Mouse (Mus musculus): ENCODE data around the gene Bet1l. TPM values are rescaled to one million over a fixed set of nuclear protein-coding genes. Genes with fewer than 3 reads are reported as not detected.

Bet1l gene
- polyA plus RNA-seq, 2 experiments from 2014 or later: 42.8 to 60.4 TPM

DNA sequence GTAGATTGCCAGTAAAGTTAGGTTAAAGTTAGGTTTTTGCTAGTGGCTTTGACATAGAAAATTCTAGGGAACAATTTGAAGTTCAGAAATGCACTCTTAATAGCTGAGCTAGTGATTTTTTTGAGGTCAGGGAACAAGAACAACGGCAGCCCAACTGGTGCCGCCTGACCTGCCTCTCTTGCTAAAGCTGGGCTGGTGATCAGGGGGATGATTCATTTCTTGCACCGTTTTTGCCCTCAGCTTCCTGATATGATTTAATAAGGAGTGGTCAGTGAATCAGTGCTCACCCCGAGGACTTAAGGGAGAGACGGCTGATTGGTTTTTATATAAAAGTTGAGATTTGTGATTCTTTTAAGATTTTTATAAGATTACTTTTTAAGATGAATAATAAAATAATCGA, 25.9 kb downstream of the Bet1l start:
- ATAC-seq: no peak

DNA sequence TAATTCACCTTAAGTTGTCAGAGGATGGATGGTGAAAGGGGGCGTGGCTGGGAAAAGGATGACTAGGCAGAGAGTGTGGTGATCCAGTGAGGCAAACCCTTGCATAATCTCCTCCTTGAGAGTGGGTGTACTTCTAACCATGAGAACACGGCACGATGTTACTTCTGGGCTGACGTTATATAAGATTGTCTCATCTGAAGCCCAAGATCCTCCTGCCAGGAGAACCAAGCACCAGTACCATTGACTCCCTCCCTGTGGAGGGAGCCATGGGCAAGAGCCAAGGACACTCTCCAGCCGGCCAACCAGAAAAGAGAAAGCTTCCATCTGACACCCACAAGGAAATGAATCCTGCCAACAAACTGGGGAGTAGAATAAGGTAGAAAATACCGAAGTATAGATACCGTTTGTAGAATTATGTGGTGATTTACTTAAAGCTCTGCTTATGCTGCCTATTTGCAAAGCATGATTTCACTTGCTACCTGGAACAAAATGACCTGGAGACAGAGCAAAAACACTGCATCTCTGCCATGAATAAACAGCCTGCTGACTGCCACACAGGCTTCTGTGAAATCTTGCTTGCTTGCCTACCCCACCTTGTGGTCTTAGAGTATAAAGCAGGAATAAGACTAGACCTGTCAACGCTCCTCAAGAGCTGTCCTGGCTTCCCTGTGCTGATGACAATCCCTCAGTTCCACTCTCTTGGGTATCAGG, 29.1 kb downstream of the Bet1l start:
- no peak for ATAC-seq

- ATAC-seq: no peak
Observed at GRCm38 (mm10) chr7:140822731-140823130, 34.6 kb downstream of the Bet1l start.

DNA sequence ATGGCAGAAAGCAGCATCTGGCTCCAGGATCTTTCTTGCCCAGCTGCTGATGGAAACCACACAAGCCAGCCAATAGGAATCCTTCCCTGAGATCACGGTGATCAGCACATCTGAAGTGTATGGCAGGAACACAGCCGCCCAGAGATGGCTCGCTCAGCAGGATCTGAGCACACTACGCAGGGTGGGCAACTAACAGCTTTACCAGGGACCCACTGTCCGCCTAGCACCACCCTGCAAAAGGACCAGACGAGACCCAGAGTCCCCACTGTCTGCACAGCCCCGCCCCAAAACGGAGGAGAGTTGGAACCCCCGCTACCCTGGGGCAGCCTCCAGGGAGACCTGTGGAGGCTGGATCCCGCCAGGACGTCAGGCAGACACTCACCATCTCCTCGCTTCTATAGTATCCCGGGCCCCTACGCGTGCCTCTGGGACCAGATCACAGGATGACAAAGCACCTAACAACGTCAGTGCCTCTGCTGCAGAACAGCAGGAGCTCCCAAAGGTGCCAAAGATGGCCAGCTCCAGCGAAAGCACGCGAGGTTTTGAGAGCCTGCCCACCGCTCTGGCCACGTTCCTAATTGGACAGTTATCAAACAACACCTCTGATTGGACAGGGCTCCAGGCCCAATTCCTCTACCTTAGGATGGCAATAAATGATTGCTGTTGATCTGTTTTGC, 35.6 kb downstream of the Bet1l start, which contains the start of gene Zfp941:
Gene Zfp941 (minus strand): TSS at position 526 of the 677 bp plus-strand sequence.
- ATAC-seq: no peak

GRCm38 (mm10) chr7:140821305-140821652, 36.1 kb downstream of the Bet1l start:
- ATAC-seq: no peak

DNA sequence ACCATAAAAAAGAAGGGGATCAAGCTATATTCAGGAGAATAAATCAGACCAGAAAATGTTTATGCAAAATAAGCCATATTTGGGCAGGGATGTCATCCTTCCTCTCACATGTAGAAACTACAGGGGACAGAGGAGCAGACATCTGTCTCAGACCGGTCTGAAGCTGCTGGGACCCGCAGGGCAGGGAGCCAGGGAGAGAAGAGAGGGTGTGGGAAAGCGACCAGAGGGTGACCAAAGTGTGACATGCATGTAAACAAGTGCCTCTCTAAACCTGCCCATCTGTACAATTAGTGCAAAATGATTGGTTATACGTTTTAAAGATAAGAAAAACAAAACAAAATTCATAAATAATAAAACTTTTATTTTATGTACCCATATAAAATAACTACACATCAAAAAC, 37.2 kb downstream of the Bet1l start:
- ATAC-seq: no peak

- ATAC-seq: no peak
Observed at GRCm38 (mm10) chr7:140812850-140813249, 44.5 kb downstream of the Bet1l start.

DNA sequence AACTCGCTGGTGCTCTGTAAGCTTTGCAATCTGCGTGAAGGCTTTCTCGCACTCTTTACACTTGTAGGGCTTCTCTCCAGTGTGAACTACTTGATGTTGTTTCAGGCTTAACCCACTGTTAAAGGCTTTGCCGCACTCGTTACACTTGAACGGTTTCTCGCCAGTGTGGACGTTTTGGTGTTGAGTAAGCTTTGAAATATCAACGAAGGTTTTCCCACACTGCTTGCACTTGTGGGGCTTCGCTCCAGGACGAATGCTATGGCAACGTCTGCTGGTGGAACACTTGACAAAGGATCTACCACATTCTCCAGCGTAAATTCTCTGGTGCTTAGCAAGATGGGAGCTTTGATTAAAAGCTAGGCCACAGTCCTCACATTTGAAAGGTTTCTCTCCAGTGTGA, 45.7 kb downstream of the Bet1l start:
- ATAC-seq: no peak

- no peak for ATAC-seq
Observed at GRCm38 (mm10) chr7:140810496-140810895, 46.9 kb downstream of the Bet1l start.

- ATAC-seq: no peak
Observed at GRCm38 (mm10) chr7:140805704-140806103, 51.7 kb downstream of the Bet1l start.

Other genes with a start within 250 kb of the Bet1l start
- gene Olfr61, start 228.6 kb downstream of the Bet1l start, polyA plus RNA-seq (2017; shearing (Covaris generic)): not detected
- gene Olfr53, start 211.1 kb downstream of the Bet1l start, polyA plus RNA-seq (2017; shearing (Covaris generic)): not detected
- gene Olfr539, start 197.6 kb downstream of the Bet1l start, polyA plus RNA-seq (2017; shearing (Covaris generic)): under 1 TPM in 1 of 2 experiments, not detected in 1; 0.06 TPM
- not detected for gene Olfr45, start 175.6 kb downstream of the Bet1l start, polyA plus RNA-seq (2017; shearing (Covaris generic))
- gene Olfr541, start 160.3 kb downstream of the Bet1l start, polyA plus RNA-seq (2017; shearing (Covaris generic)): not detected
- gene Cyp2e1, start 93.8 kb downstream of the Bet1l start, polyA plus RNA-seq (2017; shearing (Covaris generic)): under 1 TPM in 1 of 2 experiments, not detected in 1; 0.28 TPM
- under 1 TPM in 1 of 2 experiments, not detected in 1; 0.51 TPM for gene Syce1, start 69.7 kb downstream of the Bet1l start, polyA plus RNA-seq (2017; shearing (Covaris generic))
- under 1 TPM; 0.20 to 0.46 TPM for gene Zfp941, start 35.4 kb downstream of the Bet1l start, polyA plus RNA-seq (2017; shearing (Covaris generic))
- not detected for gene Urah, start 22.6 kb downstream of the Bet1l start, polyA plus RNA-seq (2017; shearing (Covaris generic))
- not detected for gene Scgb1c1, start 12.0 kb downstream of the Bet1l start, polyA plus RNA-seq (2017; shearing (Covaris generic))
- not detected for gene Odf3, start 9.8 kb downstream of the Bet1l start, polyA plus RNA-seq (2017; shearing (Covaris generic))
- gene Gm45785, start 1.2 kb downstream of the Bet1l start, polyA plus RNA-seq (2017; shearing (Covaris generic)): not detected
- 10 to 100 TPM; 61.4 to 67.7 TPM for gene Ric8a, start 620 bp downstream of the Bet1l start, polyA plus RNA-seq (2017; shearing (Covaris generic))
- 100 to 1,000 TPM in 1 of 2 experiments, 10 to 100 TPM in 1; 94.9 to 150 TPM for gene Psmd13, start 24.4 kb upstream of the Bet1l start, polyA plus RNA-seq (2017; shearing (Covaris generic))
- 10 to 100 TPM in 1 of 2 experiments, 1 to 10 TPM in 1; 9.4 to 12.6 TPM for gene Sirt3, start 24.7 kb upstream of the Bet1l start, polyA plus RNA-seq (2017; shearing (Covaris generic))
- not detected for gene Cox8b, start 42.9 kb upstream of the Bet1l start, polyA plus RNA-seq (2017; shearing (Covaris generic))
- not detected for gene Nlrp6, start 63.3 kb upstream of the Bet1l start, polyA plus RNA-seq (2017; shearing (Covaris generic))
- gene Pgghg, start 83.8 kb upstream of the Bet1l start, polyA plus RNA-seq (2017; shearing (Covaris generic)): 10 to 100 TPM; 15.1 to 30.9 TPM
- not detected for gene Ifitm5, start 92.7 kb upstream of the Bet1l start, polyA plus RNA-seq (2017; shearing (Covaris generic))
- gene Gm45717, start 98.4 kb upstream of the Bet1l start, polyA plus RNA-seq (2017; shearing (Covaris generic)): under 1 TPM in 1 of 2 experiments, not detected in 1; 0.82 TPM
- gene Ifitm2, start 98.4 kb upstream of the Bet1l start, polyA plus RNA-seq (2017; shearing (Covaris generic)): 10 to 100 TPM; 39.6 to 46.5 TPM
- gene Ifitm1, start 109.6 kb upstream of the Bet1l start, polyA plus RNA-seq (2017; shearing (Covaris generic)): not detected
- gene Ifitm3, start 153.2 kb upstream of the Bet1l start, polyA plus RNA-seq (2017; shearing (Covaris generic)): 1 to 10 TPM; 2.9 to 4.4 TPM
- gene Ifitm6, start 160.3 kb upstream of the Bet1l start, polyA plus RNA-seq (2017; shearing (Covaris generic)): not detected
- not detected for gene Gm17387, start 171.6 kb upstream of the Bet1l start, polyA plus RNA-seq (2017; shearing (Covaris generic))
- gene B4galnt4, start 203.5 kb upstream of the Bet1l start, polyA plus RNA-seq (2017; shearing (Covaris generic)): 1 to 10 TPM; 6.6 to 7.8 TPM
- 100 to 1,000 TPM; 293 to 427 TPM for gene Pkp3, start 220.6 kb upstream of the Bet1l start, polyA plus RNA-seq (2017; shearing (Covaris generic))
- 100 to 1,000 TPM; 202 to 308 TPM for gene Sigirr, start 243.0 kb upstream of the Bet1l start, polyA plus RNA-seq (2017; shearing (Covaris generic))

All from CD4-positive, CD25-positive, alpha-beta regulatory T cell, adult 4 months (primary cell).